Mouse (Mus musculus) monocyte, adult 5-6 weeks (primary cell): ENCODE results near the gene Hps5. TPM values are rescaled to one million over a fixed set of nuclear protein-coding genes. Genes with fewer than 3 reads are reported as not detected.
A peak's percentile ranks its signal among the peaks of the same experiment; 100 is the strongest.
"Not testable (repeated sequence)": the region's sequence is repeated elsewhere in the genome, so short reads cannot be mapped to it uniquely, and the experiment has no call there.

ENCODE experiments used
- ATAC-seq: fragments of 153-309, 156-312 bp; replicated peaks from 2 replicates; pipeline ENCODE4 v1.8.0; 2017; ENCODE audit warnings: mild to moderate bottlenecking; ENCODE audit not compliant: low TSS enrichment, insufficient number of reproducible peaks, severe bottlenecking, poor library complexity, low FRiP score
- total RNA-seq: library from RNA; stranded (forward); fragments of 200-1000, 200-491, 200-594 nt; gene quantifications from 3 replicates; pipeline ENCODE4 v1.2.3, GENCODE M21; 2017

Gene Hps5
- total RNA-seq, 1 experiment from 2014 or later, result 71.7 TPM

DNA sequence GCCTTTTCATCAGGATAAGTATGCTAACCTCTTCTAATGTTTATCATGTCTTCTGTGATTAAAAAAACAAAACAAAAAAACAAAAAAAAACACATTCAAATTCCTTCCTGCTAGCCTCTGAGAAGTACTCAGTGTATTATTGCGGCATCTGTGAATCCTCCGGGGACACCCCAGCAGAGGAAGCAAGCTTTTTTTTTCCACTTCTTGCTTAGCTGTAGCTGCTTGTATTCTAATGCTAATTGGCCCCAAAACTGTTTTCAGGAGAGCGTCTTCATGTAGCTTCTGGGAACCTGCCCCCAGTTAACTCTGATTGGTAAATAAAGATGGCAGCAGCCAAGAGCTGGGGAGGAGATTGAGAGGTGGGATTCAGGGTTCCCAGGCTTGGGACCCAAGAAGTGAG, 47.4 kb downstream of the Hps5 start:
- ATAC-seq, result no peak

DNA sequence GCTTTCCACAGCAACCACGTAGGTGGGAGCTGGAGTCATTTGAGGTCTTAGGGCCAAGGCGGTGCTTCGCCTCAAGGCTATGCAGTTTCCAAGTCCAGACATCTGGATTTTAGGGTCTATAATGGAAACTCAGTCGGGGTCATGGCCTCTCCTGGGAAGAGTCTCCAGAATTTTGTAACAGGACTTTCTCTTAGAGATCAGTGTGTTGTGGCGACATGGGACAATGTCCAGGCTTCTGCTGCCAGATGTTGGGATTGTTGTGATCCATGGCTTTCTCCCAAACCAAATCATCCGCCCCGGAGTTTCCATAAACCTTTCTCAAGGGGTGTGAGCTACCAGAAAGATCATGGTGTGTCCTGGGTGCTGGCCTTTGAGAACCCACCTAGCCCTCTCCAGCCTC, 49.5 kb downstream of the Hps5 start:
- ATAC-seq, result no peak

DNA sequence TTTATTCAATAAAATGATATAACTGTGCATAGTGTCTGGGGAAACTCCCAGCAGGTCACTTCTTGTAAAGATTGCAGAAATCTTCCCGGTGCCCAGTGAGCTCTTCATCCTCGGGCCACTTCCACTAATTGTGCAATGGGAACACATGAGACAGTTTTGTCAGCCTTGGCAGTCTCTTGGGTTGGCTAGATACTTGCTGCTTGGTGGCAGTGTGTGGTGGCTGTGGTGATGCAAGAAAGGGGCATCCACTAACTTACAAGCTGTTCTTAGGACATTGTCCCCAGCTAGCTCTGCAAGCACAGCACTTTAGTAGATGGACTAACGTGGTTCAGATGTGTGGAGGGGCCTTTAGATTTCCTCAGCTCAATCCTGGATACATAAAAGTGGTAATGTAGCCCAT, 50.0 kb downstream of the Hps5 start:
- ATAC-seq, result no peak

DNA sequence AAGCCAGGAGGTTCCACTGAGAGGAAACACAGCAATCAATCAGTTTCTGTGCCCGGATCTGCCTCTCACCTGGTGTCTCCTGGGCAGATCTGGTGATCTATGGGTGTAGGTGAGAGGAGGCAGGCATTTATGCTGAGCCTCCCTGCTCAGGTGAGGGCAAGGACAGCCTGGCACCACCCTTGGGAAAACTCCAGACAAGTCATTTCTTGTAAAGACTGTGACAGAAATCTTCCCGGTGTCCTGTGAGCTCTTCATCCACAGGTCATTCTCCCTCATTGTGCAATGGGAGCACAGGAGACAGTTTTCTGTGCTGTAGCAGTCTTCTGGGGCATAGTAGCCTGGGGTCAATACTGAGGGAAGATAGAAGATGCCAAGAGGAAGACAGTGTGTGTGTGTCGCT, 53.0 kb downstream of the Hps5 start, which contains the start of gene Saa1:
Gene Saa1, minus strand, starts transcription at position 101 of the 400 bp plus-strand sequence.
- ATAC-seq, result not testable (repeated sequence)

DNA sequence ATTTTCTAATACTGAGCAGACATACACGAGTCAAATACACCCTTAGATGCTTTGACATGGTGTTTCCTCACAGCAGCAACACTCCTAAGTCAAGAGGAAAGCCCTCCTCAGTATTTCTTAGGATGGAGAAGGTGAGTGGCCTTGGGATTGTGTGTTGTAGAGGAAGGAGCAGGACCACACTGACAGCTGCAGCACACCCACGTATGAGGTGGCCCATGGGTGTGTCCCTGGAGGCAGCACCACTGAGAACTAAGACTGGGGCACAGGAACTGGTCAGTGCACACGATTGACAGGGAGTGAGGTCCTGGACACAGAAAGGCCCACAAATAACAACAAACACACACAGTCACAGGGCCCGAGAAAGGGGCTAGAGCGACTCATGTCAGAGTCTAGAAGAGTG, 55.8 kb downstream of the Hps5 start:
- ATAC-seq, result not testable (repeated sequence)

DNA sequence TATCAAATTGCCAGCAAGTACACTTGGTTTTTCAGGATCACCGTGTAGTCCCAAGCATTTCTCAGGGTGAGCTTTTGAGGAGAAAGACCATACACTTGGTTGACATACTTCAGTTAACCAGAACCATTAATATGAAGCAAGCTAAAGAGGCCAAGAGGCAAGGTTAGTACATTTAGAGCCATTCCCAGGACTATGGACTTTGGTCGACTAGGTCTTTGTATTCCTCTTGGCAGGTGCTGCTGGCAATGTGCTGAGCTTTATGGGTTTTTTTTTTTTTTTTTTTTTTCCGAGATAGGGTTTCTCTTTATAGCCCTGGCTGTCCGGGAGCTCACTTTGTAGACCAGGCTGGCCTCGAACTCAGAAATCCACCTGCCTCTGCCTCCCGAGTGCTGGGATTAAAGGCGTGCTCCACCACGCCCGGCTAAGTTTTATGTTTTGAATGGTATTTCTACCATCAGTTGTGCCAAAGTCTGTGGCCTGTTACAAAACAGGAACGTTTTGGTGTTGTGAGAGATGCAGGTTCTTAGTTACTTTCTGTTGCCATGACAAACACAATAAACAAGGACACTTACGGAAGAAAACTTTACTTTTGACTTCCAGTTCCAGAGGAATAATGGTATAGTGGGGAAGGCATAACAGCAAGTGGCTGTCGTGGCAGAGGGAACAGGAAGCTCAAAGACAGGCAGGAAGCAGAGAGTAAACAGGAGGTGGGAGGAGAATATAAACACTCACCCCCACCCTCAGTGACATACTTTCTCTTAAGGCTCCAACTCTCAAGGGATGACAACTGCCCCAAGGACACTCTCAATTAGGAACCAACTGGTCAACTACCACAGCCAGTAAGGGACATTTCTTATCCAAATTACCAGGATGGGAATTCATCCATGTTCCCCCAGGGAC, 57.1 kb downstream of the Hps5 start:
- ATAC-seq, result no peak

DNA sequence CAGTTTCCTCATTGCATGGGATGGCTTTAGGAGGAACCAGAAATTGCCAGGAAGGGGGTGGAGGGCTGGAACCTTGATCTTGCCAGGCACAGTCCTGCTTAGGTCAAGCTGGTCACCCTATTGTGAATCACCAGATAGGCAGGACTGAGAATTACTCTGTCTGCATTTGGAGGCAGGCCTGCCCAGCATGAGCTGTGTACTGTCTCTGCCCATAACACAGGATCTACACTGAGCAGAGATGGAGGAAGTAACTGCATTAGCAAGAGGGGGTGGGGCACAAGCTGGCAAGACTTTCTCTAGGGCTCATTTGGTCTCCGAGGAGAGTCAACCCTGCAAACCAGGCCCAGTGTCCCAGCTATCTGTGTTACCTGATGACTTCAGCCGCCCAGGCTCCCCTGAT, 60.9 kb downstream of the Hps5 start:
- ATAC-seq, result no peak

DNA sequence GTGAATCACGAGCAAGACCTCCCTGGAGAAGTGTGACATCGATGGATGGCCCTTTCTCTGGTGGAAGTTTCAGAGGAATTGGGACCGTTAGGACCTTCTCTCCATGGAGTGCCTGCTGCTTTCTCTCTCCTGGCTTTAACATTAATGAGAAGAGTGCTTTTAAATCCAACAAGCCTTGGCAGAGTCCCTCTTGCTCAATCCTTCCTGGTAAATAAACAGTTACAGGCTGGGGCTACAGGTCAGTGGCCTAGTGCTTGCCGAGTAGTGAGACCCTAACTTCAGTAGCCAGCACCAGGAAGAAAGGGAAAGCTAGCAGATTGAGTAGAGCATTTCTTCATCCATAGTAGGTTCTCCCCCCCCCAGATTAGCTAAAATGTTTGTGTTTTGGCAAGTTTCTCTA, 63.4 kb downstream of the Hps5 start, which contains the start of gene Saa4:
Gene Saa4, minus strand, starts transcription at position 146 of the 400 bp plus-strand sequence.
- no peak for ATAC-seq

DNA sequence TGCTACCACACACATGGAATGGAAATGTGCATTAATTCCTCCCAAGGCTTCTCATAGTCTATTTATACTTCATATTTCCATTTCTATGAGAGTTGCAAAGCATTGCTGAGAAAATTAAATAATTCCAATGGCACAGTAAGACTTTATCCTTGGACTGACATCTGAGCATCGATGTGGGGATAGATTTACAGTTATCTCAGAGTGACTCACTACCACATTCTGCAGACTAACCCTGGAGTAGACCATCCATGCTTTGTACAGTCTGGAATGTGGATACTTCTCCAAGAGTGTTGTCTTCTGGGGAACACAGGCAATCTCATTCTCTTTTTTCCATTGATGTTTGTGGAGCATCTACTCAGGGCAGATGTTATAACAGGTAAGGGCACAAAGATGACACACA, 68.3 kb downstream of the Hps5 start:
- no peak for ATAC-seq

DNA sequence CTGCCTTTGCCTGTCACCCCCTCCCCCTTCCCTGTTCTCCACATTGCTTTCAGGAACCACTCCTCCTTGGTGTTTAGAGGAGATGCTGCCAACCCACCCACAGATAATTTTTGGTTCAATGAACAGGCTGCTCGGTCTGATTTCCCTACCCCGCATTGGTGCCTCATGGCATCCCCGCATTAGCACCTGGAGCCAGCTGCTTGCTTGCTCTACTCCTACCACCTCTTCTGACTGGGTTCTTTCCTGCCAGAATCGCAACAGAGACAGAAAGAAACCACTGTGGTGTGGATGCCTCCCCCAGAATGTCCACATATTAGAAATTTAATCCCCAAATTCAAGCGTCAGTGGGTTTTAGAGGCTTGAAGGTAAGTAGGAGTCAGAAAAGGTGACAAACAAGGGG, 71.5 kb downstream of the Hps5 start:
- no peak for ATAC-seq

DNA sequence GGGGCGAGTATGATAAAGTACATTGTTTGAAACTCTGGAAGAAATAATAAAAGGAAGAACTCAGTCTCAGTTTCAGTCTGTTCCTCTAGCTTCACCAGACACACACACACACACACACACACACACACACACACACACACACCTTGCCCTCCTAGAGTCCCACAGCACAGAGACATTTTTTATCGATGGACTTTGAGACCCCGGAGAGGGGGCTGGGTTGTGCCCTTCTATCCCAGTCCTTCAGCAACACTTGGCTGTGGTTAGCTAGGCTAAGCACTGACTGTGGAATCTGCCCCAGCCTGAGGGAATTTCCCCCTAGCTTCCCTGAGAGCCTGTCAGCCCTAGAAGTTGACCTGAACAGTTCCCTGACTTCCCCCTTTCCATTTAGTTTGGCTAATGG, 72.0 kb downstream of the Hps5 start:
- ATAC-seq, result no peak

DNA sequence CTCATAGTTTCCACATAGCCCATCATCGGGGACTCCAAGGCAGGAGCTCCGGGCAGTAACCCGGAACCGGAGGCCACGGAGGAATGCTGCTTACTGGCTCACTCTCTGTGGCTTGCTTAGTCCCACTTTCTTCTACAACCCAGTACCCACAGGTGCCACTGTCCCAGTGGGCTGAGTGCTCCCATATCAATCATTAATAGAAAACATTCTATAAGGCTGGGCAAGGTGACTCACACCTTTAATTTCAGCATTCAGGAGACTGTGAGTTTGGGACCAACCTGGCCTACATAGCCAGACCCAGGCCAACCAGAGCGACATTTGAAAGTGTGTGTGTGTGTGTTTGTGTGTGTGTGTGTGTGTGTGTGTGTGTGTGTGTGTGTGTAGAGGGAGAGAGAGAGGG, 72.5 kb downstream of the Hps5 start:
- no peak for ATAC-seq

DNA sequence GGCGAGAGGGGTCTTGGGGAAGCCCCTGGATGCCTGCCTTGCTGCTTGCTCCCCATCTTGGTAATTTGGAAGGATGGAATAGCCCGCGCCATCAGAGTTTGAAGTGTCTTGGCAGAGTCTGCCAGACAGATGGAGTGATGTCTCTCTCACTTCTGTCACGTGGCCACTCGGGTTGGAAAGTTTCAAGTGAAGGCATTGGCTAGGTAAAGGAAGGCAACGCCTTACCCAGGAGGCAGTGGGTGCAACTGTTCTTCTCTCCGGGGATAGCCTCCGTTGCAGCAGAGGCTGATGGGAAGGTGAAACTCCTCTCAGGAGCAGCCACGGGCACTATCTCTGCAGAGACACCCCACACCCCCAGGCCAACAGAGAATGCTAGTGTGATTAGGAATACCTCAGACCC, 75.4 kb downstream of the Hps5 start:
- no peak for ATAC-seq

DNA sequence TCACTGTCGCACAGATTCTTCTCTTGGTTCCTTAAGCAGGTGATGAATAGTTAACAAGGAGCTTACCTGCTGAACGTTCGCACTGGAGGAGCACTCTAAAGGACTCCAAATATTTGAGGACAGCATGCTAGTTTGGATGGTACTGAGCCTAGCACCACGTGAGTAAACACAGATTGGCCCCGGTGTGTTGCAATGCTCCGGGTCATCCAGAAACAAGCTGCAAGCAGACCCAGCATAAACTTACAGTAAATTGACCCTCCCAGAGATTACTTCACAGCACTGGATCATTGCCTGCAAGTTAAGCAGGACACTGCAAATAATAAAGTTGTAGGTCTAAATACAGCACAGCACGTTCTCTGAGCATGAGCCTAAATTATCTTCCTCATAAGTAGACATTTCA, 76.3 kb downstream of the Hps5 start:
- no peak for ATAC-seq

DNA sequence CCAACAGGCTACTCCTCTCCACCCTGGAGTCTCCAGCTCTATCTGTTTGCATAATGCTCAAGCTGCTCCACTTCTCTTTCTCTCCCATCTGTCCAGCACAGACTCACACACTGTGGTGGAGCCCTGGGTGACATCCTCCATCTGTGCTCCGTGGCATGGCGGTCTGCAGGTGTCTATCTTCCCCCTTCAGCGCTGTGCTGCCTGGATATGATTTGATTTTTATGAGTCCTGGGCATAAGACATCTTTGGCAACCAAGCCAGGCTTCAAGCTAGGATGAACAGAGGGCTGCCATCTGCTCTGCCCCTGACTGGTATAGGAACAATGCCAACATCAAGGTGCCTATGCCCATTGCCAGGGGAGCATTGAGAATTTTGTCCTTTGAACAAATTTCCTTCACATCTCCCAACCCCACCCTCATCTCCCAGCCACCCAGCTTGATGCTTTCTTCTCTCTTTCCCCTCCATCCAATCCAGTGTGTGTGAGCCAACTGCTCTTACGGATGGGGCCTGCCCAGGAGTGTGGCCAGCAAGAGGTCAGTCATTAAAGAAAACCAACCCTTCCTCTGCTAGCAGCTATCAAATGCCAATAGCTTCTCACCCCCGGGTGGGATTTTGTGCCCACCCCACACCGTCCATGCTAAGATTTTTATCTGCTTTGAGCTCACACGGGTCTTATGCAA, 77.1 kb downstream of the Hps5 start:
- no peak for ATAC-seq

DNA sequence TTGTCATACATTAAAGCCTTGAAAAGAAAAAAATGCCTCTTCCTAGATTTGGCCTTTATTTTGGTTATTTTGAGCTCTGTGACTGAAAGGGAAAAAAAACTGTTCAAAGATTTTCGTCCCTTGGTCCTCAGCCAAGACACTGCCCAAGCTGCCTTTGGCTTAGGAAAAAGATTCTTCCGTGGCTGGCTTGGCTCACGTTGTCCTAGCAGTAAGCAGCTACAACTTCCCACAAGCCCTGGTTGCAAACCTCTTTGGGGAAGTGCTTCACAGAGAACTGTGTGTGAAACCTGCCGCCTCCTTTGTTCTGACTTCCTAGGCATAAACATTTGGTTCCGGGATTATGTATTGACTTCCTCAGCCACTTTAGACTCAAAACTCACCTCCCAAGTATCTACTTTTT, 79.0 kb downstream of the Hps5 start:
- ATAC-seq, result 0 out of 2 replicates have a peak, but pooled peaks have one; percentile 18

DNA sequence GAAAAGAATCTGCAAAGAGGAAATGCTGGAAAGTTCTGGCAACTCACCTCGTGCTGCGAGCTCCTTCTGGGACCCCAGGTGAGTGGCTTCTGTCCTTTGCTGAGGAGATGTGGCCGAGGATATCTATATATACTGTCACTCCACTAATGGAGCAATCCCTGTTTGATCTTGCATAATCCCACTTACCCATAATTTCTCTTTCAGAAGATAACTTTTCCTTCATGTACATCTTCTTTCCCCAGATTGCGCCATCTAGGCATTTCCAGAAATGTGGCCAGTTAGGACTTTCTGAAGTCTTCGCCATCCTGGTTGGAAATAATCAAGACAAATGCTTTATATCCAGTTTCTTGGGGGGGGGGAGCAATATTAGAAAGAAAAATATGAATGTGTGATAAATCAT, 80.3 kb downstream of the Hps5 start, which contains the start of gene Saa3:
Gene Saa3, minus strand, starts transcription at position 101 of the 400 bp plus-strand sequence.
- no peak for ATAC-seq

DNA sequence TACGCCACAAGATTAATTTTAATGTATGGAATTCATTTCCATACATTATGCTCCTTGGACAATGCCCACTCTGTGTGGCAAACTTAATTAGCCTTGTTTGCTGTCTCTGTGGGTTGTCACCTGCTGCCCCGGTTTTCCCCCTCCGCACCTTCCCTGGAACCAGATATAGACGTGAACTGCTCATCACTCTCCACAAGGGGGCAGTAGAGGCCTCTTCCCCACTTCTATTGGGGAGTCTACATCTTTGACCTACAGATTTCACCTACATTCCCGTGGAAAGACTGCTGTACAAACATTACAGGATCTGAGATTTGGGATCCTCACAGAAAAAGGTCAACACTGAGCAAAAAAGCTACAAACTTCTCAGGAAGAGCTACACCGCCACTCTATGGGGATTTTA, 81.3 kb downstream of the Hps5 start:
- 0 out of 2 replicates have a peak, but pooled peaks have one; percentile 33 for ATAC-seq

DNA sequence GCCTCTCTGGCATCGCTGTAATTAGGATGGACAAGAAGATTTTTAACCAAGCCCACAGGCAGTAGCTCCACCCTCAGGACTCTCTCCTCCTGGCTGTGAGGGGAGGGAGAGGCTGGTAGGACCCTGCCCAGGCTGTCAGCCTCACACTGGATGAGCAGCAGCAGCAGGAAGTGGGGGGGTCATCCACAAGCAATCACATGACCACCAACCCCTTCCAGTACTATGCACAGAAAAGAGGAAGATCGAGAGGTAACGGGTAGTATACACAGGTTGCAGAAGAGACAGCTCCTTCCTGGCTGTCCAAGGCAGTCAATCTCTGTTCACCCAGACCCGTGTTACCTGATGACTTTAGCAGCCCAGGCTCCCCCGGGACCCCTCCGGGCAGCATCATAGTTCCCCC, 83.6 kb downstream of the Hps5 start:
- ATAC-seq, result peak; percentile 34; the same call in 1 of the 2 replicates
